Mouse (Mus musculus) kidney, embryonic 16.5 days (tissue): ENCODE results near the gene Epha3. TPM values are rescaled to one million over a fixed set of nuclear protein-coding genes. Genes with fewer than 3 reads are reported as not detected.

Source experiments
- ATAC-seq: fragments of 200-750 bp; cut with Nextera tagmentation; 2 replicates; pipeline ENCODE4 v1.8.0; 2017; ENCODE audit warnings: moderate TSS enrichment; ENCODE audit not compliant: low FRiP score, low TSS enrichment
- H3K27ac ChIP-seq: fragments of 300-500 bp; sonication (generic); 2 replicates; pipeline ENCODE4 v1.5.1; 2014; ENCODE audit warnings: low read length
- H3K27me3 ChIP-seq: fragments of 300-500 bp; sonication (generic); 2 replicates; pipeline ENCODE4 v1.6.1; 2014; ENCODE audit warnings: low read length, control low read depth, mixed read lengths; ENCODE audit not compliant: insufficient read depth
- H3K36me3 ChIP-seq: fragments of 300-500 bp; sonication (generic); 2 replicates; pipeline ENCODE4 v1.6.1; 2014; ENCODE audit warnings: low read length, control low read depth, mixed read lengths; ENCODE audit not compliant: insufficient read depth
- H3K4me1 ChIP-seq: fragments of 300-500 bp; sonication (generic); 2 replicates; pipeline ENCODE4 v1.6.1; 2014; ENCODE audit warnings: low read length, control low read depth, mixed read lengths; ENCODE audit not compliant: insufficient read depth
- H3K4me2 ChIP-seq: fragments of 300-500 bp; sonication (generic); replicated peaks from 2 replicates; pipeline ENCODE4 v1.6.1; 2014; ENCODE audit warnings: low read depth, low read length
- H3K4me3 ChIP-seq: fragments of 300-500 bp; sonication (generic); 2 replicates; pipeline ENCODE4 v1.5.1; 2014; ENCODE audit warnings: mild to moderate bottlenecking, low read length
- H3K9ac ChIP-seq: fragments of 300-500 bp; sonication (generic); replicated peaks from 2 replicates; pipeline ENCODE4 v1.6.1; 2014; ENCODE audit warnings: low read length
- H3K9me3 ChIP-seq: fragments of 300-500 bp; sonication (generic); 2 replicates; pipeline ENCODE4 v1.6.1; 2016; ENCODE audit warnings: low read length, control low read depth
- WGBS: fragments of 180-500 bp; shearing (Covaris S2); extraction: QIAGEN DNeasy Blood & Tissue Kit; methylation state at CpG from one replicate; pipeline ENCODE4 v1.1.7; 2014; 5-methylcytosine and 5-hydroxymethylcytosine counted together
- polyA plus RNA-seq: library from polyadenylated mRNA; unstranded; fragments of >200 nt; fragmentation: Nextera tagmentation; extraction: Ambion mirVana; gene quantifications from 2 replicates; pipeline ENCODE4 v1.2.1, GENCODE M21; 2015

The Epha3 gene
- polyA plus RNA-seq, 1 experiment from 2014 or later = 15.8 TPM

GRCm38 (mm10) chr16:63798341-63798740, 65.6 kb downstream of the Epha3 start:
- no peak overlapping the region for H3K9ac ChIP-seq
- no peak overlapping the region for H3K27ac ChIP-seq
- H3K4me1 ChIP-seq = no peaks in the 10 kb centered on the region
- no peaks in the 10 kb centered on the region for H3K9me3 ChIP-seq
- no peaks in the 10 kb centered on the region for H3K27me3 ChIP-seq
- ATAC-seq = no peak
- H3K4me2 ChIP-seq = no peak overlapping the region
- no peaks in the 10 kb centered on the region for H3K36me3 ChIP-seq
- WGBS = 52% methylated on average over 2 of the region's 2 CpGs
- no peak overlapping the region for H3K4me3 ChIP-seq

DNA sequence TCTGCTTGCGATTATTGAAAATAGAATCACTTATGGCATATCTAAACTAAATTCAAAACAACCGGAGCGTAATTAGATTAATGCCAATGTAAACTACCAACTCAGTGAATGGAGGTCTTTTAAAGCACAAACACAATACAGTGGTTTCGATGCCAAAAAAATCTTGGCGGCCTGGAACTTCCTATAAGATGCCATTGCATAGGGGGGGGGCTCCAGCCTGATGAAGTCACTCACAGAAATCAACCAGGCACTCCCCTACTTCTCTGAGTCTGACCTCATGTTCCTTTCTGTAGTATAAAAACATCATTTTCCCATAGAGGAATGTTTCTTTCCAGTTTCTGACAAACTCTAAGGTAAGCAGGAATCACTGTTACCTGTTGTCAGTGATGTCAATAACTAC, 69.7 kb downstream of the Epha3 start:
- no peaks in the 10 kb centered on the region for H3K36me3 ChIP-seq
- no peak overlapping the region for H3K4me3 ChIP-seq
- no peak overlapping the region for H3K4me2 ChIP-seq
- H3K4me1 ChIP-seq = no peaks in the 10 kb centered on the region
- ATAC-seq = no peak
- H3K9me3 ChIP-seq = no peaks in the 10 kb centered on the region
- H3K9ac ChIP-seq = no peak overlapping the region
- H3K27ac ChIP-seq = no peak overlapping the region
- 89% methylated on average over 5 of the region's 5 CpGs for WGBS
- no peaks in the 10 kb centered on the region for H3K27me3 ChIP-seq

DNA sequence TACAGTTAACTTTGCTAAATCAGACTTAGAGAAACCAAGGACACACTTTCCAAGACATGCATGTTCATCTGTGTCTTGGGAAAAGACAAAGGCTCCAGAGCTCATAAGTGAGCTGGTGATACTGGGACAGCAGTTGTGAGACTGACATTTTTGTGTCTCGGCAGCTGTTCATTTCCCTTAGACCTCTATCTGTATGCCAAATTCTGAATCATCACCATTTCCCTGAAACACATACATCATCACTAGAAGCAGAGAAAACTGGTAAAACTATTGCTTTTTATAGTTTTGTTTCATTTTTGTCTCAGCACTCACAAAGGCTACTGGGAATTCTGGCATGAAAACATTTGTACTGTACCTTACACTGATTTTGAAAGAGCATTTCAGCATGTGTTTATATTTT, 70.2 kb downstream of the Epha3 start:
- Histone ChIP-seq H3K27ac (no peak overlapping the region), H3K9ac (no peak overlapping the region), H3K4me3 (no peak overlapping the region), H3K4me1 (no peaks in the 10 kb centered on the region), H3K4me2 (no peak overlapping the region), H3K36me3 (no peaks in the 10 kb centered on the region), H3K27me3 (no peaks in the 10 kb centered on the region), H3K9me3 (no peaks in the 10 kb centered on the region)
- WGBS = 86% methylated on average over 1 of the region's 1 CpGs
- no peak for ATAC-seq

GRCm38 (mm10) chr16:63792084-63792483, 71.9 kb downstream of the Epha3 start:
- H3K9me3 ChIP-seq = no peaks in the 10 kb centered on the region
- ATAC-seq = no peak
- no peak overlapping the region for H3K4me3 ChIP-seq
- WGBS = 49% methylated on average over 2 of the region's 2 CpGs
- no peak overlapping the region for H3K9ac ChIP-seq
- no peak overlapping the region for H3K27ac ChIP-seq
- no peaks in the 10 kb centered on the region for H3K36me3 ChIP-seq
- H3K4me1 ChIP-seq = no peaks in the 10 kb centered on the region
- H3K27me3 ChIP-seq = no peaks in the 10 kb centered on the region
- H3K4me2 ChIP-seq = no peak overlapping the region

GRCm38 (mm10) chr16:63783544-63783943, 80.4 kb downstream of the Epha3 start:
- Histone ChIP-seq H3K9me3 (no peaks in the 10 kb centered on the region), H3K4me2 (no peak overlapping the region), H3K27me3 (no peaks in the 10 kb centered on the region), H3K9ac (no peak overlapping the region), H3K4me3 (no peak overlapping the region), H3K36me3 (no peaks in the 10 kb centered on the region), H3K27ac (no peak overlapping the region), H3K4me1 (no peaks in the 10 kb centered on the region)
- peak; percentile 73; the same call in 1 of the 2 replicates for ATAC-seq
- 65% methylated on average over 7 of the region's 7 CpGs for WGBS

DNA sequence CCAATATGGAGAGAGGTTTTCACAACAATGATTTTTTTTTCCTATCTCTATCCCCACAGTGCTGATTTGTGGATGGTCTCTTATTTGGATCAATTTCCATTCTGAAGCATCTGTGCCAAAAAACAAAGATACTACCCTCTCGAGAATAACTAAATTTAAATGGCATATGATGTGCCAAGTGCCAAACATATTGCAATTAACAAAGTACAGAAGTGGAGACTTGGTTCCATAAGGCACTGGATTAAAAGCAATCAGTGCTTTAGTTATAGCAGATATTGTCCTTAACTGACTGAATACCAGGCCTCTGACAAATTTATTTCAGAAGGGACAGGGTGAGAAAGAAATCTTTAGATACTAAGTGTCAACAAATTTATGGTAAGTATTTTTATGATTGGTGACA, 81.9 kb downstream of the Epha3 start:
- Histone ChIP-seq H3K4me1 (no peaks in the 10 kb centered on the region), H3K27ac (no peak overlapping the region), H3K9ac (no peak overlapping the region), H3K4me3 (no peak overlapping the region), H3K4me2 (no peak overlapping the region), H3K36me3 (no peaks in the 10 kb centered on the region), H3K9me3 (no peaks in the 10 kb centered on the region), H3K27me3 (no peaks in the 10 kb centered on the region)
- no peak for ATAC-seq
- WGBS = 76% methylated on average over 1 of the region's 1 CpGs

DNA sequence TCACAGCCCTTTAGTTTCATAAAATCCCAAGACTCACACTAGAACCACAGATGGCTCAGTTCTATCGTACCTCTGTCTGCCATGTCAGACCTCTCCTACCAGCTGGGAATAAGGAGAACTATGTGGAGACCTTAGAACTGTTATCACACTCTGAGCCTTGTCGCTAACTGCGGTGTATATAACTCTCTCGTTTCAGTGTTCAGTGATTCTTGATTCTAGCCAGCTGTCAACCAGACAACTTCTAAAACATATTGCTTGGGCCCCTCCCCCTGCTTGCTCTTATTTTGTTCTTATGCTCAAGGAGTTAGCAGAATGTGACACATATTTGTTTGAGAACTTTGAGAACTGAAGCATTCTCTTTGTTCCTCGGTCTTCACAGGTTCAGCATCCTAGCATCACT, 83.8 kb downstream of the Epha3 start:
- Histone ChIP-seq H3K27me3 (no peaks in the 10 kb centered on the region), H3K4me1 (no peaks in the 10 kb centered on the region), H3K4me3 (no peak overlapping the region), H3K27ac (no peak overlapping the region), H3K4me2 (no peak overlapping the region), H3K9me3 (no peaks in the 10 kb centered on the region), H3K36me3 (no peaks in the 10 kb centered on the region), H3K9ac (no peak overlapping the region)
- no peak for ATAC-seq
- 64% methylated on average over 5 of the region's 5 CpGs for WGBS

GRCm38 (mm10) chr16:63777811-63778210, 86.2 kb downstream of the Epha3 start:
- Histone ChIP-seq H3K27me3 (no peaks in the 10 kb centered on the region), H3K9ac (no peak overlapping the region), H3K4me3 (no peak overlapping the region), H3K27ac (no peak overlapping the region), H3K36me3 (no peaks in the 10 kb centered on the region), H3K4me2 (no peak overlapping the region), H3K9me3 (no peaks in the 10 kb centered on the region), H3K4me1 (no peaks in the 10 kb centered on the region)
- no peak for ATAC-seq
- WGBS = 57% methylated on average over 1 of the region's 1 CpGs

GRCm38 (mm10) chr16:63772566-63772965, 91.4 kb downstream of the Epha3 start:
- no peaks in the 10 kb centered on the region for H3K27me3 ChIP-seq
- H3K9ac ChIP-seq = no peak overlapping the region
- no peaks in the 10 kb centered on the region for H3K9me3 ChIP-seq
- no peak for ATAC-seq
- H3K4me3 ChIP-seq = no peak overlapping the region
- WGBS = 90% methylated on average over 3 of the region's 3 CpGs
- H3K27ac ChIP-seq = no peak overlapping the region
- H3K4me2 ChIP-seq = no peak overlapping the region
- no peaks in the 10 kb centered on the region for H3K36me3 ChIP-seq
- no peaks in the 10 kb centered on the region for H3K4me1 ChIP-seq

DNA sequence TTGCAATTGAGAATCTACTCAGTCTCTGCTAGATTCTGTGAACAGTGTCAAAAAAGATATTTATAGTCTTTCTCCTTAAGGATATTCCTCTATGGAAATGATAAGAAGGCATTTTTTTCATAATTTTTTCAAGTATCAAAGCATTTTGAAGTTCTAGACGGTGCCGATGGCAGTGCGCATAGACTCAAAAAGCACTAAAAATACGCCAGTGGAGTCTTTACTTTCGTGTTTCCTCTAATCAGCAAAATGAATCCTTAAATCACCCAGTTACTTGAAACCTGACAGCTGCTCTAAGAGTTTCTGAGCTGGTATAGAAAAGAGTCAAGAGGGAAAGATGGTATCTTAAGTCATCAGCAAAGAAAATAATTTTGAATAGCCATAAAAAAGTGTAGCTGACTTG, 96.4 kb downstream of the Epha3 start:
- WGBS = 56% methylated on average over 5 of the region's 5 CpGs
- no peak overlapping the region for H3K4me2 ChIP-seq
- no peaks in the 10 kb centered on the region for H3K36me3 ChIP-seq
- H3K4me3 ChIP-seq = no peak overlapping the region
- no peak for ATAC-seq
- no peaks in the 10 kb centered on the region for H3K4me1 ChIP-seq
- no peak overlapping the region for H3K27ac ChIP-seq
- no peak overlapping the region for H3K9ac ChIP-seq
- H3K27me3 ChIP-seq = no peaks in the 10 kb centered on the region
- no peaks in the 10 kb centered on the region for H3K9me3 ChIP-seq

GRCm38 (mm10) chr16:63761177-63761576, 102.8 kb downstream of the Epha3 start:
- no peaks in the 10 kb centered on the region for H3K4me1 ChIP-seq
- H3K36me3 ChIP-seq = no peaks in the 10 kb centered on the region
- no peak overlapping the region for H3K4me3 ChIP-seq
- 87% methylated on average over 4 of the region's 4 CpGs for WGBS
- H3K4me2 ChIP-seq = no peak overlapping the region
- no peak overlapping the region for H3K9ac ChIP-seq
- H3K9me3 ChIP-seq = no peaks in the 10 kb centered on the region
- no peak for ATAC-seq
- no peak overlapping the region for H3K27ac ChIP-seq
- no peaks in the 10 kb centered on the region for H3K27me3 ChIP-seq
